Mouse (Mus musculus): Measurements from ENCODE around the gene Dab2ip. TPM values are rescaled to one million over a fixed set of nuclear protein-coding genes. Genes with fewer than 3 reads are reported as not detected.

Gene Dab2ip
- polyA plus RNA-seq, 1 experiment from 2014 or later, result 49.5 TPM

GRCm38 (mm10) chr2:35719230-35720005 lies 161.4 kb downstream of the Dab2ip start:
- ATAC-seq (replicated peaks; ENCODE audit: insufficient number of reproducible peaks, low FRiP score, low TSS enrichment, low read depth), result no peak
- 92% methylated on average over 12 of the region's 12 CpGs for WGBS
- Histone ChIP-seq H3K36me3 (replicated peaks; ENCODE audit: control insufficient read depth, insufficient read depth, low read depth, low read length) (peaks cover 28% of the 10 kb centered on the region), H3K4me2 (ENCODE audit: low read depth, low read length) (no peak overlapping the region), H3K9me3 (replicated peaks; ENCODE audit: control insufficient read depth, low read length) (no peaks in the 10 kb centered on the region), H3K27me3 (ENCODE audit: control insufficient read depth, insufficient read depth, low read length) (no peaks in the 10 kb centered on the region), H3K4me1 (ENCODE audit: control insufficient read depth, insufficient read depth, low read length) (no peaks in the 10 kb centered on the region), H3K27ac (replicated peaks; ENCODE audit: low read depth, low read length) (no peak overlapping the region), H3K4me3 (ENCODE audit: low read depth, low read length) (no peak overlapping the region), H3K9ac (replicated peaks; ENCODE audit: low read length) (no peak overlapping the region)
- DNase-seq (ENCODE audit: low spot score), result no peak

DNA sequence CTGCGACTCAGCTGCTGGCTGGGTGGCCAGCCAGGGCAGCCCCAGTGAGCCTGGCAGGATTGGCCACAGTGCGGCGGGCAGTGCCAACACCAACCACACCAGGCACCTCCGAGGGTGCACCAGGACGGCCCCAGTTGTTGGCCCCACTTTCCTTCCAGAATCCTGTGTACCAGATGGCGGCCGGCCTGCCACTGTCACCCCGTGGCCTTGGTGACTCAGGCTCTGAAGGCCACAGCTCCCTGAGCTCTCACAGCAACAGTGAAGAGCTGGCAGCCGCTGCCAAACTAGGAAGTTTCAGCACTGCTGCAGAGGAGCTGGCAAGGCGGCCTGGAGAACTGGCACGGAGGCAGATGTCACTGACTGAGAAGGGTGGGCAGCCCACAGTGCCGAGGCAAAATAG lies 162.0 kb downstream of the Dab2ip start:
- Histone ChIP-seq H3K27ac (replicated peaks; ENCODE audit: low read depth, low read length) (no peak overlapping the region), H3K9me3 (replicated peaks; ENCODE audit: control insufficient read depth, low read length) (no peaks in the 10 kb centered on the region), H3K4me3 (ENCODE audit: low read depth, low read length) (no peak overlapping the region), H3K36me3 (replicated peaks; ENCODE audit: control insufficient read depth, insufficient read depth, low read depth, low read length) (peaks cover 28% of the 10 kb centered on the region), H3K9ac (replicated peaks; ENCODE audit: low read length) (no peak overlapping the region), H3K4me2 (ENCODE audit: low read depth, low read length) (no peak overlapping the region), H3K4me1 (ENCODE audit: control insufficient read depth, insufficient read depth, low read length) (no peaks in the 10 kb centered on the region), H3K27me3 (ENCODE audit: control insufficient read depth, insufficient read depth, low read length) (no peaks in the 10 kb centered on the region)
- WGBS, result 93% methylated on average over 12 of the region's 12 CpGs
- no peak for ATAC-seq (replicated peaks; ENCODE audit: insufficient number of reproducible peaks, low FRiP score, low TSS enrichment, low read depth)
- DNase-seq (ENCODE audit: low spot score), result no peak

GRCm38 (mm10) chr2:35720550-35720949 lies 162.5 kb downstream of the Dab2ip start:
- H3K4me3 ChIP-seq (ENCODE audit: low read depth, low read length), result no peak overlapping the region
- ATAC-seq (replicated peaks; ENCODE audit: insufficient number of reproducible peaks, low FRiP score, low TSS enrichment, low read depth) (no peak), DNase-seq (ENCODE audit: low spot score) (no peak)
- WGBS, result 93% methylated on average over 13 of the region's 13 CpGs
- peaks cover 28% of the 10 kb centered on the region for H3K36me3 ChIP-seq (replicated peaks; ENCODE audit: control insufficient read depth, insufficient read depth, low read depth, low read length)
- no peak overlapping the region for H3K9ac ChIP-seq (replicated peaks; ENCODE audit: low read length)
- H3K27ac ChIP-seq (replicated peaks; ENCODE audit: low read depth, low read length), result no peak overlapping the region
- no peaks in the 10 kb centered on the region for H3K27me3 ChIP-seq (ENCODE audit: control insufficient read depth, insufficient read depth, low read length)
- H3K4me1 ChIP-seq (ENCODE audit: control insufficient read depth, insufficient read depth, low read length), result no peaks in the 10 kb centered on the region
- H3K4me2 ChIP-seq (ENCODE audit: low read depth, low read length), result no peak overlapping the region
- H3K9me3 ChIP-seq (replicated peaks; ENCODE audit: control insufficient read depth, low read length), result no peaks in the 10 kb centered on the region

GRCm38 (mm10) chr2:35720956-35721355 lies 162.9 kb downstream of the Dab2ip start:
- 93% methylated on average over 9 of the region's 9 CpGs for WGBS
- no peak overlapping the region for H3K4me2 ChIP-seq (ENCODE audit: low read depth, low read length)
- DNase-seq (ENCODE audit: low spot score) (no peak), ATAC-seq (replicated peaks; ENCODE audit: insufficient number of reproducible peaks, low FRiP score, low TSS enrichment, low read depth) (no peak)
- no peaks in the 10 kb centered on the region for H3K9me3 ChIP-seq (replicated peaks; ENCODE audit: control insufficient read depth, low read length)
- no peak overlapping the region for H3K27ac ChIP-seq (replicated peaks; ENCODE audit: low read depth, low read length)
- H3K27me3 ChIP-seq (ENCODE audit: control insufficient read depth, insufficient read depth, low read length), result no peaks in the 10 kb centered on the region
- no peaks in the 10 kb centered on the region for H3K4me1 ChIP-seq (ENCODE audit: control insufficient read depth, insufficient read depth, low read length)
- H3K36me3 ChIP-seq (replicated peaks; ENCODE audit: control insufficient read depth, insufficient read depth, low read depth, low read length), result peaks cover 28% of the 10 kb centered on the region
- no peak overlapping the region for H3K4me3 ChIP-seq (ENCODE audit: low read depth, low read length)
- H3K9ac ChIP-seq (replicated peaks; ENCODE audit: low read length), result no peak overlapping the region

DNA sequence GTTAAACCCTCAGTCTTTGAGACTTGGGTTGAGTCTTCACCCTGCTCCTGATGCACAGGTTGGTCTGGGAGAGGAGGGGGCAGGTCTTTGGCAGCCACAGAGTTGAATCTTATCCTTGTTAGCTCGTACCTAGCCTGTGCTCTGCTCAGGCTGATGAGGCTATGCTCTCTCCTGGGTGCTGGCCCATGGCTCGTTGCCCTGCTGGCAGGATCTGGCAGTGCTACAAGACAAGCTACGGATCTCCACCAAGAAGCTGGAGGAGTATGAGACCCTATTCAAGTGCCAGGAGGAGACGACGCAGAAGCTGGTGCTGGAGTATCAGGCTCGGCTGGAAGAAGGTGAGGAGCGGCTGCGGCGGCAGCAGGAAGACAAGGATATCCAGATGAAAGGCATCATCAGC lies 164.8 kb downstream of the Dab2ip start:
- Histone ChIP-seq H3K27ac (replicated peaks; ENCODE audit: low read depth, low read length) (no peak overlapping the region), H3K9me3 (replicated peaks; ENCODE audit: control insufficient read depth, low read length) (no peaks in the 10 kb centered on the region), H3K4me3 (ENCODE audit: low read depth, low read length) (no peak overlapping the region), H3K4me2 (ENCODE audit: low read depth, low read length) (no peak overlapping the region), H3K9ac (replicated peaks; ENCODE audit: low read length) (no peak overlapping the region), H3K27me3 (ENCODE audit: control insufficient read depth, insufficient read depth, low read length) (no peaks in the 10 kb centered on the region), H3K36me3 (replicated peaks; ENCODE audit: control insufficient read depth, insufficient read depth, low read depth, low read length) (peaks cover 35% of the 10 kb centered on the region), H3K4me1 (ENCODE audit: control insufficient read depth, insufficient read depth, low read length) (no peaks in the 10 kb centered on the region)
- DNase-seq (ENCODE audit: low spot score) (no peak), ATAC-seq (replicated peaks; ENCODE audit: insufficient number of reproducible peaks, low FRiP score, low TSS enrichment, low read depth) (no peak)
- 92% methylated on average over 9 of the region's 9 CpGs for WGBS

DNA sequence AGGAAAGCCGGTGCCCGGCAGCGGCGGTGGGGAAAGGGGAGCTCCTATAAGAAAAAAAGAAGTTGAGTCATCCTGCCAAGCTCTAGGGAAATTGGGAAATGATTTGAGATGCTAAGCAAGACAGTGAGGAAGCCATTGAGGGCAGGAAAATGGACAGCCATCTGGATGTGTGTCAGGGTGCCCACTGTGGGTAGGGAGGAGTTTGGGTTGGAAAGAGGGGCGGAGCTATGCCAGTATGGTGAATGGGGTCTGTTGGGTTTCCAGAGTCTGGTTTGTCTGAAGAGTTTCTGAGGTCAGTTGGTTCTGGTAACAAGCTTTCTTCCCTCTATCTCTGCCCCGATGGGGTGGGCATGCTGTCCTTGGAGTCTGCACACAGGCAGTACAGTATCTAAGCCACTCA lies 165.2 kb downstream of the Dab2ip start:
- peaks cover 38% of the 10 kb centered on the region for H3K36me3 ChIP-seq (replicated peaks; ENCODE audit: control insufficient read depth, insufficient read depth, low read depth, low read length)

DNA sequence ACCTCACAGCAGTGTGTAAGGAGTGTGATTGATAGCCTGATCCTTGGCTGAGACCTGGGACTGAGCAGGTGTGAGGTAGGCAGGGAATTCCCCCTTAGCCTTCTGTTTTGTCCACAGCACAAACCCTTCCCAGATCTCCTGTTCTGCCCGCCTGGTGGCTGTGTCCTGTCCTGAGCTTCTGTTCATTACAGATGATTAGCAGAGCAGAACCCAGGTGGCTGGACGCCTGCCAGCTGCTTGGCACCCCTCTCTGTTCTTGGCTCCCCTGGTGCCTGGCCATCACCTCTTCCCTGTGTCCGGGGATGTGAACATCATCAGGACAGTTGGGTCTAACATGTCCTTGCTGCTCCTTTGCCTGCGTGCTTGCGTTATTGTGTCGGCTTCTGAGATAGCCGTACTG lies 165.6 kb downstream of the Dab2ip start:
- DNase-seq (ENCODE audit: low spot score) (no peak), ATAC-seq (replicated peaks; ENCODE audit: insufficient number of reproducible peaks, low FRiP score, low TSS enrichment, low read depth) (no peak)
- H3K36me3 ChIP-seq (replicated peaks; ENCODE audit: control insufficient read depth, insufficient read depth, low read depth, low read length), result peaks cover 40% of the 10 kb centered on the region
- no peaks in the 10 kb centered on the region for H3K27me3 ChIP-seq (ENCODE audit: control insufficient read depth, insufficient read depth, low read length)
- no peak overlapping the region for H3K4me3 ChIP-seq (ENCODE audit: low read depth, low read length)
- H3K4me2 ChIP-seq (ENCODE audit: low read depth, low read length), result no peak overlapping the region
- WGBS, result 90% methylated on average over 7 of the region's 7 CpGs
- H3K4me1 ChIP-seq (ENCODE audit: control insufficient read depth, insufficient read depth, low read length), result peaks cover under 1% of the 10 kb centered on the region; the same call in 1 of the 2 replicates
- H3K9ac ChIP-seq (replicated peaks; ENCODE audit: low read length), result no peak overlapping the region
- no peaks in the 10 kb centered on the region for H3K9me3 ChIP-seq (replicated peaks; ENCODE audit: control insufficient read depth, low read length)
- H3K27ac ChIP-seq (replicated peaks; ENCODE audit: low read depth, low read length), result no peak overlapping the region

More for the DNA sequence above, 165.2 kb downstream of the Dab2ip start:
- H3K4me3 ChIP-seq (ENCODE audit: low read depth, low read length), result no peak overlapping the region
- no peaks in the 10 kb centered on the region for H3K27me3 ChIP-seq (ENCODE audit: control insufficient read depth, insufficient read depth, low read length)
- H3K4me1 ChIP-seq (ENCODE audit: control insufficient read depth, insufficient read depth, low read length), result no peaks in the 10 kb centered on the region
- ATAC-seq (replicated peaks; ENCODE audit: insufficient number of reproducible peaks, low FRiP score, low TSS enrichment, low read depth) (no peak), DNase-seq (ENCODE audit: low spot score) (no peak)
- WGBS, result 94% methylated on average over 6 of the region's 6 CpGs
- no peak overlapping the region for H3K9ac ChIP-seq (replicated peaks; ENCODE audit: low read length)
- H3K9me3 ChIP-seq (replicated peaks; ENCODE audit: control insufficient read depth, low read length), result no peaks in the 10 kb centered on the region
- H3K27ac ChIP-seq (replicated peaks; ENCODE audit: low read depth, low read length), result no peak overlapping the region
- H3K4me2 ChIP-seq (ENCODE audit: low read depth, low read length), result no peak overlapping the region

DNA sequence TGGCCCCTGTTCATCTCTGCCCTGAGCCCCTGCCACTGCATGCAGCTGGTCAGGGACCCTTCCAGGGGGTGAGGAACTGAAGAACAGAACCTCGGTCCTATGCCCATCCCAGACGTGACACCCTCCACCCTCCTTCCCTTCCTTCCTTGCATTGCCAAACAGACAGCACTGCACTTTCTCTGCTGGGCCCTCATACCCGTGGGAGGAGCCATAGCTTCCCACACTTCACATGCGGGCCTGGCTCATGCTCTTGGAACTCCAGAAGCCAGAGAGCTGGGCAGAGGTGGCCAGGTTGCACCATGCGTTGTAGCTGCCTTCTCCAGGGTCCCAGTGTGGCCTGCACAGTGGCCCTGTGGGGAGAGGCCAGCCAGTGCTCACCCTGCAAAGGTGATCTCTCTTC lies 170.6 kb downstream of the Dab2ip start:
- DNase-seq (ENCODE audit: low spot score) (no peak), ATAC-seq (replicated peaks; ENCODE audit: insufficient number of reproducible peaks, low FRiP score, low TSS enrichment, low read depth) (no peak)
- WGBS, result 38% methylated on average over 5 of the region's 5 CpGs
- Histone ChIP-seq H3K4me1 (ENCODE audit: control insufficient read depth, insufficient read depth, low read length) (peaks cover 10% of the 10 kb centered on the region; the same call in 1 of the 2 replicates), H3K9me3 (replicated peaks; ENCODE audit: control insufficient read depth, low read length) (no peaks in the 10 kb centered on the region), H3K4me3 (ENCODE audit: low read depth, low read length) (no peak overlapping the region), H3K36me3 (replicated peaks; ENCODE audit: control insufficient read depth, insufficient read depth, low read depth, low read length) (peaks cover 12% of the 10 kb centered on the region), H3K27ac (replicated peaks; ENCODE audit: low read depth, low read length) (no peak overlapping the region), H3K27me3 (ENCODE audit: control insufficient read depth, insufficient read depth, low read length) (no peaks in the 10 kb centered on the region), H3K9ac (replicated peaks; ENCODE audit: low read length) (no peak overlapping the region), H3K4me2 (ENCODE audit: low read depth, low read length) (no peak overlapping the region)
